Mouse (Mus musculus) hindbrain, embryonic 13.5 days (tissue): ENCODE measurements around the gene Xlr5a. TPM values are rescaled to one million over a fixed set of nuclear protein-coding genes. Genes with fewer than 3 reads are reported as not detected.
"Not testable (repeated sequence)": the region's sequence is repeated elsewhere in the genome, so short reads cannot be mapped to it uniquely, and the experiment has no call there.

Experiments
- ATAC-seq: fragments of 200-750 bp; cut with Nextera tagmentation; 2 replicates; pipeline ENCODE4 v1.8.0; 2017; ENCODE audit warnings: moderate TSS enrichment; ENCODE audit not compliant: low FRiP score
- H3K27ac ChIP-seq: fragments of 300-500 bp; sonication (generic); 2 replicates; pipeline ENCODE4 v1.5.1; 2015; ENCODE audit warnings: inconsistent platforms, mild to moderate bottlenecking, moderate library complexity
- H3K27me3 ChIP-seq: fragments of 300-500 bp; sonication (generic); 2 replicates; pipeline ENCODE4 v1.6.1; 2015; ENCODE audit warnings: mild to moderate bottlenecking, inconsistent platforms
- H3K36me3 ChIP-seq: fragments of 300-500 bp; sonication (generic); 2 replicates; pipeline ENCODE4 v1.6.1; 2015; ENCODE audit warnings: mild to moderate bottlenecking, inconsistent platforms
- H3K4me1 ChIP-seq: fragments of 300-500 bp; sonication (generic); replicated peaks from 2 replicates; pipeline ENCODE4 v1.6.1; 2015; ENCODE audit warnings: inconsistent platforms
- H3K4me2 ChIP-seq: fragments of 300-500 bp; sonication (generic); 2 replicates; pipeline ENCODE4 v1.6.1; 2015; ENCODE audit warnings: inconsistent platforms, mild to moderate bottlenecking, moderate library complexity
- H3K4me3 ChIP-seq: fragments of 300-500 bp; sonication (generic); 2 replicates; pipeline ENCODE4 v1.5.1; 2015; ENCODE audit warnings: mild to moderate bottlenecking, inconsistent platforms
- H3K9ac ChIP-seq: fragments of 300-500 bp; sonication (generic); 2 replicates; pipeline ENCODE4 v1.6.1; 2015; ENCODE audit warnings: mild to moderate bottlenecking, inconsistent platforms
- H3K9me3 ChIP-seq: fragments of 300-500 bp; sonication (generic); 2 replicates; pipeline ENCODE4 v1.6.1; 2016; ENCODE audit warnings: inconsistent platforms
- WGBS: fragments of 180-500 bp; shearing (Covaris S2); methylation state at CpG from one replicate; pipeline ENCODE4 v1.1.7; 2015; 5-methylcytosine and 5-hydroxymethylcytosine counted together
- polyA plus RNA-seq: library from polyadenylated mRNA; unstranded; fragments of >200 nt; fragmentation: Nextera tagmentation; extraction: Ambion mirVana; gene quantifications from 2 replicates; pipeline ENCODE4 v1.2.1, GENCODE M21; 2015

Gene Xlr5a
- polyA plus RNA-seq: not detected in 2 replicates

DNA sequence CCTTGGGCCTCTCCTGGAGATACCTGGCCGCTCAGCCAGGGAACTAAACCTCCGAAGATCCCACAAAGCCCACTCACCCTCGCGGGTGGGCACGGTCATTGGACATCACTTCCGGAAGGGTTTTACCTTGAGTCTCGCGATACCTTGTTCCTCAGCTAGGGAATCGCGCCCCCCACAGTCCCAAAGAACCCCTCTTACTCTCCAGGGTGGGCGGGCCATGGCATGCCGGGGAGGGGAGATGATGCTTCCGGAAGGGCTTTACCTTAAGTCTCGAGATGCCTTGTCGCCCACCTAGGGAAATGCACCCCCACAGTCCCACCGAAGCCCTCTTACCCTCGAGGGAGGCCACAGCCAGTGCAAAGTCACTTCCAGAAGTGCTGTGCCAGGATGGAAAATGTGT, at the start of gene Xlr5a, which contains the start of gene Xlr5c:
TSS of gene Xlr5a (minus strand) at position 101 of the 400 bp plus-strand sequence.
TSS of gene Xlr5c (minus strand) at position 101 of the 400 bp plus-strand sequence.
- ATAC-seq, H3K9me3 ChIP-seq, H3K36me3 ChIP-seq, H3K4me1 ChIP-seq, H3K4me3 ChIP-seq, H3K27me3 ChIP-seq, H3K4me2 ChIP-seq, H3K9ac ChIP-seq, H3K27ac ChIP-seq: not testable (repeated sequence)
- WGBS: 94% methylated on average over 15 of the region's 17 CpGs

DNA sequence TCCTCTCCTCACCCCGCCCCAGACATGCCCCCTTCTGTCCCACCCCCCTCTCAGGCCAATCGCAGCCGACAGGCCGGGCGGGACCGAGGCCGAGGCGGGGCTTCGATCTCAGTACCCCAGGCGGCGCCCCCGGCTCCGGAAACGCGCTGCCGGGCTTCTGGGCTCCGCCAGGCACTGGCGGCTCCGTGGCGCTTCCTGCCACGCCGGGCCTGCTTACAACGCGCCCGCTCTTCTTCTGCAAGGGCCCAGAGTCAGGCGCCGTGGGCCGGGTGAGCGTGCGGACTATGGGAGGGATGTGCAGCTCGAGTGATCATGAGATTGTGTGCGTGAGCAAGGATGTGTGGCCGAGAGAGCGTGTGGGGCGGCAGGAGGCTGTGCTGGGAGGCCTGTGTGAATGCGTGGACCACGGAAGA, 49.7 kb upstream of the Xlr5a start, which contains the start of gene Zfp275:
TSS of gene Zfp275 (plus strand) at position 139 of the 413 bp plus-strand sequence.
- peaks cover 15% of the 10 kb centered on the region for H3K4me1 ChIP-seq
- no peaks in the 10 kb centered on the region for H3K27me3 ChIP-seq
- H3K9ac ChIP-seq: peak within 1 kb of the TSS; percentile 77
- 30% methylated on average over 37 of the region's 37 CpGs for WGBS
- H3K4me2 ChIP-seq: peak within 1 kb of the TSS; percentile 64
- peak within 1 kb of the TSS; percentile 75 for H3K27ac ChIP-seq
- peak; percentile 96 for ATAC-seq
- no peaks in the 10 kb centered on the region for H3K36me3 ChIP-seq
- H3K9me3 ChIP-seq: no peaks in the 10 kb centered on the region
- H3K4me3 ChIP-seq: peak within 1 kb of the TSS; percentile 56

DNA sequence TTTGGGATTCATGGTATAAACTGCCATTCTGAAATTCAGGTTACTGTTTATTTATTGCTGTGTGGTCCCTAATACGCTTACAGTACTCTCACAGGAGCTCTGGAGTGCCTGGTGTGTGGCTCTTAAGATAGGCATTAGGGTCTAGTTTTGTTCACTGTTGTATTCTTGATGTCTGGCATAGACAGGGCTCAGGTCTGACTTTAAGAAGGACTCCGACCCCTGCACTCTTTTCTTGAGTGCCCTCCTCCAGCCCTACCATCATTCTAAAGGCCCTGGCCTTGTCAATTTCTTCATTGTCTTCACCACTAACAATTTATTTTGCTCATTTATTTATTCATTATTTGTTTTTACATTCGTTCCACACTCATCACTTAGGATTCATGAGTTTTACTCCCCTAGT, 49.3 kb upstream of the Xlr5a start:
- H3K4me3 ChIP-seq: peak overlapping the region; percentile 56
- peak overlapping the region; percentile 77 for H3K9ac ChIP-seq
- peak overlapping the region; percentile 64 for H3K4me2 ChIP-seq
- ATAC-seq: peak; percentile 63
- H3K27ac ChIP-seq: no peak overlapping the region
- H3K27me3 ChIP-seq: no peaks in the 10 kb centered on the region
- no peaks in the 10 kb centered on the region for H3K9me3 ChIP-seq
- 33% methylated on average over 3 of the region's 3 CpGs for WGBS
- H3K36me3 ChIP-seq: no peaks in the 10 kb centered on the region
- peaks cover 15% of the 10 kb centered on the region for H3K4me1 ChIP-seq

DNA sequence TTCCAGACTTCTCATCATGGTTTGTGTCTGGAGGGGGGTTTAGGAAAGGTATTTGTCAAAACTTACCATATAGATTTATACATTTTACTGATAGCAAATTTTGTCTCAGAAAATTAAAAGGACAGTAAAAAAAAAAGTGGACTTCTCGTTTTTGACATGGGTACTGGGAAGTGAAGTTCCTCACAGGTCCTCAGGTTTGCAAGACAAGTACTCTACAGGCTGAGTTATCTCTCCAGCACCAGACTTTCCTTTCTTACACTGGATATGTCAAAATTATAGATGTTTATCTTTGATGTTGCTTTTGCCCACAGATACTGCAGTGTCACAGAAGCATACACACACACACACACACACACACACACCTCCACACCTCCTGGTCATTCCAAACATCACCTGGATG, 48.7 kb upstream of the Xlr5a start:
- WGBS: 83% methylated on average over 1 of the region's 1 CpGs
- Histone ChIP-seq H3K9ac (no peak overlapping the region), H3K4me3 (no peak overlapping the region), H3K27ac (no peak overlapping the region), H3K9me3 (no peaks in the 10 kb centered on the region), H3K36me3 (no peaks in the 10 kb centered on the region), H3K4me1 (peaks cover 15% of the 10 kb centered on the region), H3K27me3 (no peaks in the 10 kb centered on the region), H3K4me2 (no peak overlapping the region)
- no peak for ATAC-seq

DNA sequence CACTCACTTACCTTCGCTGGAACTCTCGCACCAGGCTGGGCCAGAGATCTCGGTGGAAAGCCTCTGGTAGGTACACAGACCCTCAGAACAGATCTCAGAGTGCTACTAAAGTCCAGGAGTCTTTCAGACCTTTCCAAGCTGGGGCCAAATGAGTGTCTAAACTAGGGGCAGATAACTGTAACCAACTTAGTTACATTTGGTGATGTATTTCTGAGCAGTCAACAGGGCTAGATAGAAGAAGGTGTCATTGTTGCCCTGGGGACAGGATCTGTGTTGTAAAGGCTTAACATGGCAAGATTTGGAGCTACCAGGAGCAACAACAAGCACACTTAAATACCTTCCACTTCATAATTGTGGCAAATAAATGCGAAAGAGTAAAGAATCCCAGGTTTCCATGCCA, 44.0 kb upstream of the Xlr5a start, which contains the start of gene Gm45015:
TSS of gene Gm45015 (minus strand) at position 101 of the 400 bp plus-strand sequence.
- WGBS: 89% methylated on average over 4 of the region's 4 CpGs
- no peak for ATAC-seq
- Histone ChIP-seq H3K36me3 (no peaks in the 10 kb centered on the region), H3K9me3 (no peaks in the 10 kb centered on the region), H3K9ac (no peak within 1 kb of the TSS), H3K27me3 (no peaks in the 10 kb centered on the region), H3K4me1 (no peaks in the 10 kb centered on the region), H3K27ac (no peak within 1 kb of the TSS), H3K4me3 (no peak within 1 kb of the TSS), H3K4me2 (no peak within 1 kb of the TSS)

DNA sequence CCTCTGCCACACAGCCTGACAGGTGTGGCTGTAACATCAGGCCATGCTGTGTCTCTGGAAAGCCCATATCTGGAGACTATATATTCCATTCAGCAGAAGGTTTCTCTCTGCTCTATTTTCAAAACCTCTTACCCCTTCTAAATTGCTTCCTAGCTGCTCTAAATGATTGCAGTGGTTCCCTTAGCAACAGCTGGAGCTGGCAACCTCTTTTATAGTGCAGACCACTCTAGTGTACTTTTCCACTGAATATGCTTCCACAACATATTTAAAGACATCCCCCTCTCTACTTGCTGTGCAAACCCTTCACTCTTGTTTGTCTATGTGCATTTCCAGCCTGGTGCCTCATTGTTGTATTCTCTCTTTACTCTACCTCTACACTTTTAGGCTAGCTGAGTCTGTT, 40.8 kb upstream of the Xlr5a start:
- ATAC-seq: no peak
- H3K4me1 ChIP-seq: no peaks in the 10 kb centered on the region

DNA sequence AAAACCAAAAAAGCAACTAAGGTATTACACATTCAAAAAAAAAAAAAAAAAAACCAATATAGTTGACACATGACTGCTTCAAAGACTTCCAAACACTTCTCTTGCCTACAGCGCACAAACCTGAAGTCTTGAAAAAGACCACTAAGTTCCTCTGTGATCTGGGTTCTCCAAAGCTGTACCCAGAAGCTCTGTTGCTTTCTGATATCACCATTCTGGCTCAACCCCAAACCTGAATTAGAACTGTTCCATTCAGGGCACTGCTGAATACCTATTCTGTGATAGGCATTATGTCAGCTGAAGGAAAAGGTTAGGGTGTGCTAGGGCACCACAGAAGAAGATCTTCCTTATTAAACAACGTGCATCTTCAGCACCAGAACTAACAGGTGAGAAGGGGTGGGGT, 34.4 kb upstream of the Xlr5a start:
- Histone ChIP-seq H3K4me2 (no peak overlapping the region), H3K36me3 (no peaks in the 10 kb centered on the region), H3K9ac (no peak overlapping the region), H3K4me3 (no peak overlapping the region), H3K4me1 (no peaks in the 10 kb centered on the region), H3K27me3 (no peaks in the 10 kb centered on the region), H3K27ac (no peak overlapping the region), H3K9me3 (no peaks in the 10 kb centered on the region)
- 81% methylated on average over 2 of the region's 2 CpGs for WGBS
- no peak for ATAC-seq

More for the DNA sequence above, 40.8 kb upstream of the Xlr5a start:
- no peak overlapping the region for H3K9ac ChIP-seq
- H3K27me3 ChIP-seq: no peaks in the 10 kb centered on the region
- no peaks in the 10 kb centered on the region for H3K9me3 ChIP-seq
- H3K4me2 ChIP-seq: no peak overlapping the region
- H3K27ac ChIP-seq: no peak overlapping the region
- H3K36me3 ChIP-seq: no peaks in the 10 kb centered on the region
- no peak overlapping the region for H3K4me3 ChIP-seq

DNA sequence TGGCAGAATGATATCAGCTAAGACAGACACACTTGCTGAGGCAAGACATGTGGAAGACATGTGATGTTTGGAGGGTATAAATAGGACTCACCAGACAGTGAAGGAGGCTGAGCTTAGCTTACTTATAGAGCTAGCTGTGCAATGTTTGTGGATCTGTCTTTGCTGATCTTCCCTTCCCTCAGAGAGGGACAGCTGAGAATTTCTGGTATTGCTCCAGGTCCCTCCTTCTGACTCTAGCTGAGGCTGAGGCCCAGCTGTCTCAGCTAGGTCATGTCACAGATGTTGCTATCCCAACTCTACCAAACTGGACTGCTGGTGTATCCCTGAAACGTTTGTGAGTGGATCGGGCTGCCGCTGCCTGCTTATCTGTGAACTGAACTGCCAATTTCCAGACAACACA, 28.3 kb upstream of the Xlr5a start:
- WGBS: 76% methylated on average over 3 of the region's 3 CpGs
- no peaks in the 10 kb centered on the region for H3K27me3 ChIP-seq
- no peak overlapping the region for H3K4me2 ChIP-seq
- H3K4me3 ChIP-seq: no peak overlapping the region
- H3K27ac ChIP-seq: no peak overlapping the region
- no peaks in the 10 kb centered on the region for H3K36me3 ChIP-seq
- no peaks in the 10 kb centered on the region for H3K4me1 ChIP-seq
- ATAC-seq: no peak
- H3K9ac ChIP-seq: no peak overlapping the region
- no peaks in the 10 kb centered on the region for H3K9me3 ChIP-seq

DNA sequence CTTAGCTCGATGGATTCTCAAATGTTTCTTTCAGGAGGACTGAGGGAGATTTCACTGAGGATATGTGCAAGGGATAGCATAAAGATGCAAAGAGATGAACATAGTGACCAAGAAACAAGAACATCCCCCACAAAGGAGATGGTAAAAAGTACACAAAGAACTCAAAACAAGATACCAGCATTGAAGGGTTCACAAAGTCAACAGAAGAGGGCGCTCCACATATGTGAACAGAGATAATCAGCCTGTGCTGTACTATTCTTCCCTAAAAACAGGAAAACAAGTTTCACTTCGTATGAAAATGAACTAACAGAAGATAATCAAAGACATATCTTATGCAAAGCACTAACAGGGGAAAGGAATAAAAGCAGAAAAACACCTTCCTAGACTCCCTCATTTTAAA, 19.7 kb upstream of the Xlr5a start:
- H3K4me3 ChIP-seq: no peak overlapping the region

DNA sequence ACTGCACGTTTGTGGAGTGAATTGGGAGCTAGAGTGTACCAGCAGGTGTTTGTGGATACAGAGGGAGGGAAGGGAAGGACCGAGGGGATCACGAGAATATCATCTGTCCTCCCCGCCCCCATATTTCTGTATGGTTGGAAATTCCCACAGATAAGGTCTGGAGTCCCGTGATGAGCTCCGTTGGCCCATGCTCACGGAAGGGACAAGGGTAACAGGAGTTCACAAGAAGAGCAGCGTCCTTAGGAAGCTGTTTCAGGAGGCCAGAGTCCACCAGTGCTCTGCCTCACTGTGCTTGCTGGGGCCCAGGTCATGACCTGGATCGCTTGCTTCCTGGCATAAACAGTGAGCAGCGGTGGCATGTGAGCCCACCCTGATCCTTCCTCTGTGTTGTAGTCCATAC, 3.0 kb upstream of the Xlr5a start:
- 75% methylated on average over 8 of the region's 10 CpGs for WGBS
- H3K4me1 ChIP-seq, H3K4me3 ChIP-seq, H3K27ac ChIP-seq, H3K9me3 ChIP-seq, H3K4me2 ChIP-seq, H3K9ac ChIP-seq, H3K27me3 ChIP-seq, H3K36me3 ChIP-seq, ATAC-seq: not testable (repeated sequence)

More for the DNA sequence above, 19.7 kb upstream of the Xlr5a start:
- H3K9ac ChIP-seq: no peak overlapping the region
- no peaks in the 10 kb centered on the region for H3K27me3 ChIP-seq
- 44% methylated on average over 3 of the region's 3 CpGs for WGBS
- no peaks in the 10 kb centered on the region for H3K36me3 ChIP-seq
- H3K27ac ChIP-seq: no peak overlapping the region
- no peak overlapping the region for H3K4me2 ChIP-seq
- no peak for ATAC-seq
- H3K9me3 ChIP-seq: no peaks in the 10 kb centered on the region
- no peaks in the 10 kb centered on the region for H3K4me1 ChIP-seq

DNA sequence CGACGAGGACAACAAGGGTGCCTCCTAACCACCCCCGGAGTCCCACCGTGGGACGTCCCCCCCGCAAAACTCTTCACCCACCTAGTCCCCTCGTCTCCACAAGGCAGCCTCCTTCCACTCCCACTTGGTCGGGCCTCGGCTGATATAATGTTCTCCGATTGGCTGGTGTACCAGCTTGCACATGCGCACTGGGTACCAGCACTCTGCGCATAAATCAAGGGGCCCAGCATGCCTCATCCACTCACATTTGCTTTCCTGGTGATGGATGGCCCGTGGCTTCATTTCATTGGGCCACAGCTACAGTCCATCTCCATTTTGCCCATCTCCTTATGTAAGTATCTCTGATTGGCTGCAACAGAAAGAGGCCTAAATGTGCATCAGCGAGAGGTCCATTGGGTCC, 27.5 kb downstream of the Xlr5a start, which contains the start of gene Xlr3c:
TSS of gene Xlr3c (minus strand) at position 121 of the 400 bp plus-strand sequence.
- H3K4me2 ChIP-seq, H3K9ac ChIP-seq, H3K4me1 ChIP-seq, H3K27ac ChIP-seq, H3K9me3 ChIP-seq, H3K36me3 ChIP-seq, ATAC-seq, H3K27me3 ChIP-seq, H3K4me3 ChIP-seq: not testable (repeated sequence)
- WGBS: 89% methylated on average over 14 of the region's 14 CpGs

DNA sequence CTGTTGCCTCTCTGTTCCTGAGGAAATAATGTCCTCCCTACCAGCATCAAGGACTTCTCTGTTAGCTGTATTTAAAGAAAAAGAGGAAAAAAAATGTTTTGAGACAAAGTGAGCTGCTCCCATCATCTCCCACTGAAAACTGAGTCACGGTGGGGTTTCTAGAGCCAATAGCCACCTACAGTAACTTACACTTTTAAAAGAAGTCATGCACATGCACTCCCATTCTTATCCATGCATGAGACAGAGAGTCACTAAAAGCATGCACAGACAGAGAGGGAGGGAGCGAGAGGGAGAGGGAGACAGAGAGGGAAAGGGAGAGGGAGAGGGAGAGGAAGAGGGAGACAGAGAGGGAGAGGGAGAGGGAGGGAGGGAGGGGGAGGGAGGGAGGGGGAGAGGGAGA, 30.3 kb downstream of the Xlr5a start:
- not testable (repeated sequence) for H3K27me3 ChIP-seq, H3K4me1 ChIP-seq, H3K4me3 ChIP-seq, ATAC-seq, H3K36me3 ChIP-seq, H3K9ac ChIP-seq, H3K9me3 ChIP-seq, H3K4me2 ChIP-seq, H3K27ac ChIP-seq
- WGBS: 92% methylated on average over 1 of the region's 2 CpGs

DNA sequence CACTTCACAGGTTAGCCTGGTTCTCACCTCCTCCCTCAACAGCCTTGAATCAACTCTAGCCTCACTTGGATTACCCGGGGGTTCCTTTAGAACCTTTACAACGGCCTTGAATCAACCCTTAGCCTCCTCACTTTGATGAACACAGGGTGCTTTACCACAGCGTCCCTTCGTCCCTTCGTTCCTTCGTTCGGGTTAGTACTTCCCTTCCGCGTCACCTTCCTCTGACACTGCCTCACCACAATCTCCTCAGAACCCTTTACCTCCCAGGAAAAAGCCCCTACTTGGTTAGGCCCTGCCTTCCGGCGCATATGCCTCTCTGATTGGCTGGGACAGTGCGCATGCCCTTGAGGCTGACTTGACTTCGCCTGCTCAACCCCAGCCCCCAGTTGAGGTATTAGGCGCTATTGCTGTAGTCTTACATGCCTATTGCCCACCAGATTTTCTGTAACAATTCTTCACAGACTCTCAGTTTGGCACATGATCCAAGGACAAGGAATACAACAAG, 49.9 kb downstream of the Xlr5a start, which contains the start of gene Xlr4c:
TSS of gene Xlr4c (minus strand) at position 310 of the 505 bp plus-strand sequence.
- not testable (repeated sequence) for H3K9me3 ChIP-seq, H3K27me3 ChIP-seq, H3K36me3 ChIP-seq, ATAC-seq, H3K4me1 ChIP-seq, H3K9ac ChIP-seq, H3K4me2 ChIP-seq, H3K4me3 ChIP-seq, H3K27ac ChIP-seq
- WGBS: 90% methylated on average over 14 of the region's 14 CpGs
